Mouse (Mus musculus) right cerebral cortex, adult 2 months (tissue): Measurements from ENCODE around the gene Sri.
"Not testable (repeated sequence)": the region's sequence is repeated elsewhere in the genome, so short reads cannot be mapped to it uniquely, and the experiment has no call there.

Experiments used
- DNase-seq, 2 experiments: peaks; one replicate each; pipeline ENCODE4 v3.0.0; 2021 to 2022; ENCODE audit warnings: low spot score in 2 of 2

Sri gene

DNA sequence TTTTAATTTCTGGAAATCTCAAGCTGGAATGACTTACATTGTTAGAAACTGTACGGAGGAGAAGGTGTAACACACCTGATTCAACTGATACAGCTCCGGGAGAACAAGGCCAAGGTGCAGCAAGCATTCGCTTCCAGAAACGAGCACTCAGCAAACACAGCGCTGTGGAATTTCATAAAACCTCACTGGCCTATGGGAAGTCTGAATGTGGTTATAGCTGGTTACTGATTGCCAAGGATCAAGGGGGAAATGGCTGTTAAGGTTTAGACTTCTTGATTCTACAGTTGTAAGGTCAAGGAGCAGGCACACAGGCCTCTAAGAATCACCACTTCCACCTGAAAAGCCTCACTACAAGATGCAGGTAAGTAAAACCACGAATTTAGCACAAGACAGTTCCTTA lies at the start of gene Sri:
Gene Sri, plus strand, starts transcription at position 224 of the 400 bp plus-strand sequence.
- no peak for DNase-seq

- DNase-seq = peak in 1 of 2 experiments; percentile 14
These were observed 49.4 kb upstream of the Sri start for GRCm38 (mm10) chr5:7996401-7997044.

GRCm38 (mm10) chr5:7997086-7997485 lies 48.8 kb upstream of the Sri start:
- no peak for DNase-seq

DNA sequence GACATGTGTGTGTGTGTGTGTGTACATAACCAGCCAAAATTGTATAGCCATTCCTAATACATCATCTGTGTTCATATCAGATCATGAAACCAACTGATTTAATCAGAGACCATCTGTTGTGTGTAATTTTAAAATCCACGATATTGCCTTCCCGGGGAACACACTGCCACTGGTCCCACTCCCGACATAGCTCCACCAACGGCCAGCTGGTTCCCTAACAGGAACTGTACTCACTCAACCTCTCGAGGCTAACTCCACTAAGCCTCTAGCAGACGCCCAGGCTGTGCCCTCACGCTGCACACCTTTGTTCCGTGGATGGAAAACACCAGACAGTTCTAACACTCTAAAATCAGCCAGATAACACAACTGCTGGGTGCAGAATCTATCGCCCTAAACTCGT lies 45.4 kb upstream of the Sri start:
- peak; percentile 24 to 27 for DNase-seq

DNA sequence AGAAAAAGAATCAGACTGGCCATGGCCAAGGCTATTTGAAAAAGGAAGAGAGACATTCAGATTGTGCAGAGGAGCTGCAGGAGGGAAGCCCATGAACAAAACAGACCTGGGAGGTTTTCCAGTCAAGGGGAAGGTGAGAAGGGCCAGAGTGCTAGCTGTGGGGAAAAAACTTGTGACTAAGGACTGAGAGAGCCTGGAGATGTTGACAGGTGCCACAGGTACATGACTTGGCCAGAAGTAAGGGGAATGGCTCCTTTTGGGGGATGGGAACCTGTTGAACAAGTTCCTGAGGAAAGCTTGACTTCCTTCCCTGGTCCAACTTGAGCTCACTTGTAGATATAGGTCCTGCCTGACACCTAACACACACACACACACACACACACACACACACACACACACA lies 43.1 kb upstream of the Sri start:
- DNase-seq = no peak

- DNase-seq = no peak
These were observed 32.6 kb upstream of the Sri start for GRCm38 (mm10) chr5:8013276-8013675.

DNA sequence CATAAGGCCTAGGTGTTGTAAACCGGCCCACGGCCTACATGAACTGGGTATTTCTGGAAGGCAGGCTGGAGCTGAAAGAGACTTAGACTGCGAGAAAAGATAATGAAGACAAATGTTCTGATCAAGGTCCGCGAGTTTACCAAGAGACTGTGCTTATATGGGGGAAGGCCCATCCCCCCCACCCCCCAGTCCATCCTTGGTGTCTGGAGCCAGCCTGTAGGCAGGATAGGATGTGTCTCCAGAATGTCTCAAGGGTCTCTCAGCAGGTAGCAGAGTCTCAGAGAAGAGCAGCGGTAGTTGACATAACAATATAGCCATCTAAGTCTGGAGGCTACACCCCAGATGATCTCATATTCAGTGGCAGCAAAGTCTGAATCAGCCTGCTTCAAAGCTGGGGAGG lies 11.3 kb upstream of the Sri start:
- not testable (repeated sequence) for DNase-seq

- DNase-seq = no peak
These were observed 7.9 kb downstream of the Sri start for GRCm38 (mm10) chr5:8053827-8054226.

- DNase-seq = no peak
These were observed 9.8 kb downstream of the Sri start for GRCm38 (mm10) chr5:8055721-8056129.

DNA sequence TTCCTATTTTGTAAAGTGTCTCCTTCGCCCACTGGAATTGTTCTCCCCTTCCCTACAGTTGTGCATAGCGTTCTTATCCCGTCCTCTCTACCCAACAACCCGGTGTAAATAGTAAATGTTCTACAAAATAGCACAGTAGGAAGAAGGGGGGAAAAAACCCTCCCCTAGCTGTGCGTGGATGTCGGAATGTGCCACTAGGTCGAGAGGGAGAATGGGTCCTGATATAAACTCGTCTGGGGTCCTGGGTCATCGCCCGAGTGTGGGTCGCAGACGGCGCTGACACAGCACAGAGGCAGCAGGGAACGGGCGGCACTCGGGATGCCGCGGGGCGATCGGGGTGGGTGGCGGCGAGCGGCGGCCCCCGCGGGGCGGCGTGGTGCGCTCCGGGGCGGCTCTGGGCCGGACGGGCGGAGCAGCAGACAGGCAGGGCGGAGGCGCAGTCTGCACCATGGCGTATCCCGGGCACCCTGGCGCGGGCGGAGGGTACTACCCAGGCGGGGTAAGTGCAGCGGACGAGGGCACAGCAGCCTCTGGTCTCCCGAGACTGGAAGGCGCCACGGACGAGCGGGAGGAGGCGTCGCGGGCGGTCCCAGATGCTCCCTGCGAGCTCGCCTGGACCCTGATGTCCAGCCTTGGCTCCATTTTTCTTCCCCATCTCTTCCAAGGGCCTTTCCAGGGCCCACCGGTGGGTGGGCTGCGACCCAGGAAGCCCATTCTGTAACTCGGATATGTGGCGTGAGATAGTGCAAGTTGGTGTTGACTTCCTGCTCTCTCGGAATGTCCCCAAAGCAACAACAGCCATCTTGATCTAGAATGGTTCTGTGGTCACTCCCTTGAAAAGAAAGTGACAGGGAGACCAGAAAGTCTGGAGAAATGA lies 10.5 kb downstream of the Sri start:
- DNase-seq = peak; percentile 77 to 78

- no peak for DNase-seq
These were observed 11.1 kb downstream of the Sri start for GRCm38 (mm10) chr5:8057018-8057323.

GRCm38 (mm10) chr5:8058056-8058455 lies 12.2 kb downstream of the Sri start:
- no peak for DNase-seq

DNA sequence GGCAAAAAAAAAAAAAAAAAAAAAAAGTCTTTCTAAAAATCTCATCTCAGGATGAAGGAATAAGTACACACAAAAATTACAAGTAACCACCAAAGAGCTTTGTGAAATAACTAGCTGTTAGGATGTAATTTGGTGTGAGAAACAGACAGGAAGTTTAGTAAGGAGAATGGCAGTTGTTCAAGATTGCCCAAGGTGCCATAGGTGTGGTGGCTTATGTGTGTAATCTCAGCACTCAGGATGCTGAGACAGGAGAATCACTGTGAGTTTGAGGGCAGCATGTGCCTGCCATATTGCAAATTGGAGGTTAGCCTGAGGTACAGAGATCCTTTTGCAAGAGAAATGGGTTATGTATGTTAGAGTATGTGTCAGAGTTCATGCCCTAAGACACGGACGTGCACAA lies 16.6 kb downstream of the Sri start:
- no peak for DNase-seq

GRCm38 (mm10) chr5:8063207-8063606 lies 17.3 kb downstream of the Sri start:
- no peak for DNase-seq

- DNase-seq = no peak
These were observed 27.5 kb downstream of the Sri start for GRCm38 (mm10) chr5:8073406-8073805.

GRCm38 (mm10) chr5:8073901-8074561 lies 28.2 kb downstream of the Sri start:
- no peak for DNase-seq

GRCm38 (mm10) chr5:8077481-8077880 lies 31.6 kb downstream of the Sri start:
- no peak for DNase-seq

DNA sequence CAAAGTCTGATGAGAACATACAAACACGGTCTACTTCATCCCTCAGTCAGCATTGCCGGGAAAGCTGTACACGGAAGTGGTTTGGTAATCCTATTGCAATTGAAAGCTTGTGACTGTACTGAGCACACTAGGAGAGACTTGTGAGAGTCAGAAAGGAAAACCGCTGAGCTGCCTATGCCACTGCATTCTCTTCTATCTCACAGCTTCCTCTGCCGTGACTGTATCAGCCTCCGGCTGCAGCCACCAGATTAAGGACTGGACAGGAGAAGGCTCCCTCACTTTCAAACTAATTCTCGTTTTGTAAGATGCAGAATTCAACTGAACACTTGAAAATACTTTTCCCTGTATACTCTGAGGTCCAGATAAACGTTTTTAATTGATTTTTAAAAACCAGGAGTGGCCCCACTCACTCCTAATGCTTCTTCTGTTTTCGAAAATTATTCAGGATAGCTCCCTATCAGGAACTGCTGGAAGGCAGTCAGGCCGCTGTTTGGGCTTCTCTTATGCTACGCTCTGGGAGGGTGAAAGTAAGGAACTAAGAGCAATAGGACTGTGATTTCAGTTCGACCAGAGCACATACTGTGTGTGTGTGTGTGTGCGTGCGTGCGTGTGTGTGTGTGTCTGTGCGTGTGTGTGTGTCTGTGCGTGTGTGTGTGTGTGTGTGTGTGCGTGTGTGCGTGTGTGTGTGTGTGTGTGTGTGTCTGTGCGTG lies 37.1 kb downstream of the Sri start:
- DNase-seq = no peak

DNA sequence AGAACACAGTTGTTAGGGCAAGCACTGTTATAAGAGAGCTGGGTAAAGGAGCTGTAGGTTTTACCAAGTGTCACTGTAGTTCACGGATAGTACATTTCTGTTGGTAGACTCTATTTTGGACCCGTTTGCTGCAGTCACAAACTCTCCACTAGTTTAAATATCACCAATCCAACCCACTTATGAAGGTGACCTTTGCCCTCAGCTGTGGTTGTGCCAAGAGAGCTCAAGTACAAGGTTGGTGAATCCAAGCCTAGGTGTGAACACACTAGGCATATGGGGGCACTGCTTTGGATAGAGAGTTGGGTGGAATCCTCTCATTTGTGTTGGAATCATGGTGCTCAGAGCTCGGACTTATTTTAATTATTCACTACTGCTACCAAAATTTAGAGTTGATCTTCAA lies 39.8 kb downstream of the Sri start:
- no peak for DNase-seq

GRCm38 (mm10) chr5:8088147-8088546 lies 42.3 kb downstream of the Sri start:
- no peak for DNase-seq

DNA sequence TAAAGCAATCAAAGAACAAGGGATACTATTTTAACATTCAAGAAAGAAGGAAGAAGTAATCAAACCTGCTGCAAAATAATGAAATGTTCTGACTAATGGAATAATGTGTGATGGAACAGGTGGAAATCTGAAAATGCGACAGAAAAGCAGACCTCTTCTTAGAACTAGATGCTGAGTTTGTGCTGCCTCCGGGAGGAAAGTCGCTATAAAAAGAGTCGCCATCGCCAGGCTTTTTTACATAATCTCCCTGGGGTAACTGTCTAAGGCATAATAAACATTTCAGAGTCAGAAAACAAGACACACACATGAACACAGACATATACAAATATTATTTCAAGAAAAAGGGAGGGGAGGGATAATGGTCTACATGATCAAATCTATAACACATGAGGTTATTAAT lies 49.0 kb downstream of the Sri start:
- DNase-seq = peak in 1 of 2 experiments; percentile 12

DNA sequence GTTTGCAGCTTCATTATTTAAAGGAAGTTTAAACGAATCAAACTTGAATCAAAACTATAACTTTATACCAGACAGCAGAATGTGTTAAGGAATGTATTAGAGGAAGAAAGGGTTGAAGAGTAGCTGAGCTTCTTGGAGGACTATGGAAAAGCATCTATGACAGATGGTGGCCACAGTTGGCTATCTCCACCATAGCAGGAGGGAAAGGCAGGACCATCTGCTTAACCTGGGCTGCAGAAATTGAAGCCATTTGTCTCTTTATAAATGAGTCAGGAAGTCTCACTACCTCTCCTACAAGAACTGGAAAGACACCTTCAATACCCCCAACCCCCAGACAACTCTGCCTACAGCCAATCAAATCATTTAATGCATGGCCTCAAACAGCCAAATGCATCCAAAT lies 49.8 kb downstream of the Sri start:
- DNase-seq = peak in 1 of 2 experiments; percentile 12
